Mouse (Mus musculus) MEL (cell line): ENCODE measurements around the gene Isy1.

Experiments used
- BHLHE40 ChIP-seq: IDR thresholded peaks from 2 replicates; pipeline ENCODE4 v1.6.1; 2012; ENCODE audit warnings: low read depth, mild to moderate bottlenecking, inconsistent platforms, low read length, improper control_type of control experiment, borderline replicate concordance
- CTCF ChIP-seq, 3 experiments: IDR thresholded peaks in 2 of 3; conservative IDR thresholded peaks in 1 of 3; 2 replicates each; pipeline ENCODE4 v1.5.1; 2011 to 2012; ENCODE audit warnings: low read length in 3 of 3, low read depth in 2 of 3, mild to moderate bottlenecking in 2 of 3, improper control_type of control experiment in 1 of 3, inconsistent platforms in 1 of 3, mixed read lengths in 1 of 3, moderate library complexity in 1 of 3; ENCODE audit not compliant: control insufficient read depth in 1 of 3, insufficient read depth in 1 of 3, poor library complexity in 1 of 3, severe bottlenecking in 1 of 3
- EP300 ChIP-seq, 2 experiments: IDR thresholded peaks; 2 replicates each; pipeline ENCODE4 v1.6.1; 2011; ENCODE audit warnings: improper control_type of control experiment in 2 of 2, low read length in 2 of 2, low read depth in 1 of 2, mild to moderate bottlenecking in 1 of 2
- GATA1 ChIP-seq: IDR thresholded peaks from 2 replicates; pipeline ENCODE4 v1.6.1; 2011; ENCODE audit warnings: low read depth, low read length, improper control_type of control experiment
- MAX ChIP-seq: IDR thresholded peaks from 2 replicates; pipeline ENCODE4 v1.6.1; 2011; ENCODE audit warnings: low read length, improper control_type of control experiment
- MYC ChIP-seq: IDR thresholded peaks from 2 replicates; pipeline ENCODE4 v1.6.1; 2011; ENCODE audit warnings: low read depth, mild to moderate bottlenecking, low read length, improper control_type of control experiment, moderate library complexity
- POLR2A ChIP-seq, 2 experiments: IDR thresholded peaks; 2 replicates each; pipeline ENCODE4 v1.6.1; 2011 to 2012; ENCODE audit warnings: low read length in 2 of 2, mild to moderate bottlenecking in 2 of 2, control low read depth in 1 of 2, improper control_type of control experiment in 1 of 2, low read depth in 1 of 2, moderate library complexity in 1 of 2; ENCODE audit not compliant: control insufficient read depth in 1 of 2, insufficient read depth in 1 of 2, poor library complexity in 1 of 2
- TAL1 ChIP-seq: IDR thresholded peaks from 2 replicates; pipeline ENCODE4 v1.6.1; 2012; ENCODE audit warnings: mild to moderate bottlenecking, inconsistent platforms, low read length, moderate library complexity, mixed read lengths
- TCF12 ChIP-seq: IDR thresholded peaks from 2 replicates; pipeline ENCODE4 v1.6.1; 2014; ENCODE audit warnings: low read depth, mild to moderate bottlenecking, inconsistent platforms, low read length, improper control_type of control experiment, moderate library complexity
- UBTF ChIP-seq: IDR thresholded peaks from 2 replicates; pipeline ENCODE4 v1.6.1; 2012; ENCODE audit warnings: low read depth, mild to moderate bottlenecking, inconsistent platforms, low read length, improper control_type of control experiment, moderate library complexity, borderline replicate concordance; ENCODE audit not compliant: insufficient read depth
- ZC3H11A ChIP-seq: IDR thresholded peaks from 2 replicates; pipeline ENCODE4 v1.6.1; 2012; ENCODE audit warnings: low read depth, mild to moderate bottlenecking, inconsistent platforms, low read length, improper control_type of control experiment
- ZKSCAN1 ChIP-seq: IDR thresholded peaks from 2 replicates; pipeline ENCODE4 v1.6.1; 2012; ENCODE audit warnings: low read depth, mild to moderate bottlenecking, inconsistent platforms, low read length, improper control_type of control experiment, moderate library complexity
- ZNF384 ChIP-seq: IDR thresholded peaks from 2 replicates; pipeline ENCODE4 v1.6.1; 2012; ENCODE audit warnings: low read depth, mild to moderate bottlenecking, inconsistent platforms, low read length, improper control_type of control experiment

DNA sequence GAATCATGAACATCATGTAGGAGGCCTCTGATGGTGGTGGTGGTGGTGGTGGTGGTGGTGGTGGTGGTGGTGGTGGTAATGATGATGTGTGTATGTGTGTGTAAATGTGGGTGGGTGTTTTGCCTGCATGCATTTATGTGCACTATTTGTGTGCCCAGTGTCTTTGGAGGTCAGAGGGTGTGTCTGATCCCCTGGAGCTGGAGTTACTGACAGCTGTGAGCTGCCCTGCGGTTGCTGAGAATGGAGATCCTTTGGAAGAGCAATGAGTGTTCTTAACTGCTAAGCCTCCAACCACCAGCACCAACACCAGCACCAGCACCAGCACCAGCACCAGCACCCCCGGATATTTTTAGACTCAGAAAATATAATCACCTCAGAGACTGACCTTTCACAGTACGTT, 43.6 kb upstream of the Isy1 start:
- TF ChIP-seq MYC (no peak), CTCF (IDR thresholded peaks at IDR 0.05 in 2 of 3, conservative IDR thresholded peaks at IDR 0.05 in 1 of 3; ENCODE audit: control insufficient read depth in 1 of 3, insufficient read depth in 1 of 3, low read depth in 2 of 3, low read length in 3 of 3, poor library complexity in 1 of 3, severe bottlenecking in 1 of 3) (no peak), POLR2A (IDR thresholded peaks at IDR 0.05; ENCODE audit: control insufficient read depth in 1 of 2, insufficient read depth in 1 of 2, low read depth in 1 of 2, low read length in 2 of 2, poor library complexity in 1 of 2) (no peak), TCF12 (no peak), TAL1 (no peak), MAX (no peak), EP300 (IDR thresholded peaks at IDR 0.05; ENCODE audit: low read depth in 1 of 2, low read length in 2 of 2) (no peak), ZKSCAN1 (no peak), BHLHE40 (no peak), ZNF384 (no peak), UBTF (no peak), ZC3H11A (no peak), GATA1 (no peak)
